Mouse (Mus musculus): ENCODE results near the gene Padi2.

DNA sequence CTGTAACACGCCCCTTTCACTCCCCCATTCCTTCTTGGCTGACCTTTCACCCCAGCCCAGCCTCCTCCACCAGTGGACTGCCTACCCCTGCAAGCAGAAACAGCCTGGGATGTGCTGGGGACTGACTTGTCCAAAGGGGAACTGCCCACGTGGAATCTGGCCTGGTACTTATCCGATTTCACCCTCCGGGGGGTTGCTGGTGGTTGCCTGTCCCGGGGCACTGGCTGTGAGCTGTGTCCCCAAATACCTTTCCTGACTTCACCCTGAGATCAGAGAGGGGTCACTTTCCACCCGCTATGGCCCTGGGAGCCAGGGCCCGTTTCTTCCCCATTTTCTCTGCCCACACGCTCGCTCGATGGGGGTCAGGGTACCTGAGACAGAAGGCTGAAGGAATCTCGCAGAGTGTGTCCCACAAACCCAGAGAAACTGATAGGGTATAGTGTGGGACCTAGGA lies 710 bp downstream of the Padi2 start:
- TF ChIP-seq CTCF (IDR thresholded peaks at IDR 0.05; ENCODE audit: borderline replicate concordance, control insufficient read depth, extremely low read depth, insufficient read depth, low read length, poor library complexity) (no peak), POLR2A (IDR thresholded peaks at IDR 0.05; ENCODE audit: control insufficient read depth, extremely low read depth, insufficient read depth, low read length, poor library complexity) (no peak)
